Mouse (Mus musculus) thymus, adult 2 months (tissue): Measurements from ENCODE around the gene Dab1. TPM values are rescaled to one million over a fixed set of nuclear protein-coding genes. Genes with fewer than 3 reads are reported as not detected.

Source experiments
- DNase-seq: peaks from one replicate; pipeline ENCODE4 v3.0.0; 2021
- H3K27ac ChIP-seq: fragments of 200-500 bp; 2 replicates; pipeline ENCODE4 v1.5.1; 2012; ENCODE audit warnings: low read length, control low read depth; ENCODE audit not compliant: control insufficient read depth, insufficient read depth
- H3K27me3 ChIP-seq: fragments of 200-500 bp; 2 replicates; pipeline ENCODE4 v1.6.1; 2012; ENCODE audit warnings: mild to moderate bottlenecking, low read length, moderate library complexity, mixed read lengths; ENCODE audit not compliant: control insufficient read depth, insufficient read depth
- H3K36me3 ChIP-seq: fragments of 200-500 bp; 2 replicates; pipeline ENCODE4 v1.6.1; 2012; ENCODE audit warnings: mild to moderate bottlenecking, low read length, moderate library complexity; ENCODE audit not compliant: control insufficient read depth, insufficient read depth
- H3K4me1 ChIP-seq: fragments of 200-500 bp; replicated peaks from 2 replicates; pipeline ENCODE4 v1.6.1; 2012; ENCODE audit warnings: low read length; ENCODE audit not compliant: control insufficient read depth, insufficient read depth
- H3K4me3 ChIP-seq: fragments of 200-500 bp; 2 replicates; pipeline ENCODE4 v1.5.1; 2012; ENCODE audit warnings: mild to moderate bottlenecking, low read length, control low read depth, moderate library complexity; ENCODE audit not compliant: control insufficient read depth, insufficient read depth
- CTCF ChIP-seq: fragments of 200-500 bp; IDR thresholded peaks from 2 replicates; pipeline ENCODE4 v1.5.1; 2012; ENCODE audit warnings: mild to moderate bottlenecking, control low read depth, low read length, moderate library complexity, borderline replicate concordance; ENCODE audit not compliant: control insufficient read depth, poor library complexity, insufficient read depth; ENCODE audit errors: extremely low read depth
- POLR2A ChIP-seq: fragments of 200-500 bp; IDR thresholded peaks from 2 replicates; pipeline ENCODE4 v1.6.1; 2012; ENCODE audit warnings: mild to moderate bottlenecking, low read length, control low read depth, moderate library complexity; ENCODE audit not compliant: control insufficient read depth, poor library complexity, insufficient read depth; ENCODE audit errors: extremely low read depth
- WGBS: fragments of 180-500 bp; shearing (Covaris S2); methylation state at CpG from one replicate; pipeline ENCODE4 v1.1.7; 2018; 5-methylcytosine and 5-hydroxymethylcytosine counted together
- polyA plus RNA-seq: library from polyadenylated mRNA; depleted of rRNA; stranded (reverse); fragments of >200 nt; gene quantifications from 2 replicates; pipeline ENCODE4 v1.2.3, GENCODE M21; 2012

Gene Dab1
- polyA plus RNA-seq, 1 experiment, result 0.28 TPM

GRCm38 (mm10) chr4:104644357-104644630 is 1025.1 kb downstream of the Dab1 start:
- WGBS, result 87% methylated on average over 3 of the region's 3 CpGs
- Histone ChIP-seq H3K27ac (no peak overlapping the region), H3K4me3 (no peak overlapping the region), H3K4me1 (no peaks in the 10 kb centered on the region), H3K27me3 (no peaks in the 10 kb centered on the region), H3K36me3 (no peaks in the 10 kb centered on the region)
- DNase-seq, result no peak
- TF ChIP-seq POLR2A (no peak), CTCF (no peak)

- Histone ChIP-seq H3K36me3 (no peaks in the 10 kb centered on the region), H3K27ac (no peak overlapping the region), H3K4me1 (no peaks in the 10 kb centered on the region), H3K27me3 (no peaks in the 10 kb centered on the region), H3K4me3 (no peak overlapping the region)
- over 99% methylated on average over 4 of the region's 4 CpGs for WGBS
- TF ChIP-seq POLR2A, result no peak
- TF ChIP-seq CTCF, result no peak
- DNase-seq, result no peak
Observed at GRCm38 (mm10) chr4:104644862-104645261, 1025.7 kb downstream of the Dab1 start.

- H3K36me3 ChIP-seq, result no peaks in the 10 kb centered on the region
- no peaks in the 10 kb centered on the region for H3K27me3 ChIP-seq
- no peak overlapping the region for H3K4me3 ChIP-seq
- WGBS, result 85% methylated on average over 6 of the region's 6 CpGs
- TF ChIP-seq POLR2A, result no peak
- TF ChIP-seq CTCF, result no peak
- no peak overlapping the region for H3K27ac ChIP-seq
- DNase-seq, result no peak
- no peaks in the 10 kb centered on the region for H3K4me1 ChIP-seq
Observed at GRCm38 (mm10) chr4:104651761-104652160, 1032.6 kb downstream of the Dab1 start.

GRCm38 (mm10) chr4:104656728-104657127 is 1037.6 kb downstream of the Dab1 start:
- Histone ChIP-seq H3K36me3 (no peaks in the 10 kb centered on the region), H3K27ac (no peak overlapping the region), H3K4me3 (no peak overlapping the region), H3K27me3 (no peaks in the 10 kb centered on the region), H3K4me1 (no peaks in the 10 kb centered on the region)
- 92% methylated on average over 7 of the region's 7 CpGs for WGBS
- TF ChIP-seq POLR2A (no peak), CTCF (no peak)
- no peak for DNase-seq

DNA sequence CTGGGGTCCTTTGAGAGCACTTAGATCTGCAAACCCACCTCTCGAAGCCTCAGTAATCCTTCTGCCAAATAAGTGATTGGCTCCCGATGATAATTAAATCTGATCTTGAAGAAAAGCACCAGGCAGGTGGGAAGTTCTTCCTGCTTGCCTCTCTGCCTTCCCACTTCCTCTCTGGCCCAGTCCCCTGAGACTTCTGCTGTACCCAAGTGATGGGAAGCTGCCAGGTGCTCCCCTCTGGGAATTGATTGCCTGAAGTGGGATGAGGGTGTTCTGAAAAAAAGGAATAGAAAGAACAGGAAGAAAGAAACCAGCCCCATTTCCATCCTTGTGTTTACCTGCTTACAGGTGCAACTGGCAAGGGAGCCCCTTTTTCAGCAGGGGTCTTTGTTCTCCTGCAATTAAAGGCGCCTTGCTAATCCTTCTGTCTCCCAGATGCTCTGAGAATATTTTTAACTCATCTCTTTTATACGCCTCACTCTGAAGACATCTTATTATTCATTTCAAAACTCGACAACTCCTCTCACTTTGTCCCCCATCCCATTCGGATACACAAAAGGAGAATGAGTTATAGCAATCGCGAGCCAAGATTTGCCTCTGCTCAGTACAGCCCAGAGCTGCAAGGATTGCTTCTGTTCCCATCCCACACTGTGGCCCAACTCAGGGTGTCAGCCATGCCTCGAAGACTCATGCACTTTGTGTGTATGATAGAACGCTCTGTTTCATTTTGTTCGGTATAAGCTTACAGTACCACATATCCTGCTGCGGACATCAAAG is 1043.9 kb downstream of the Dab1 start:
- Histone ChIP-seq H3K27me3 (no peaks in the 10 kb centered on the region), H3K27ac (no peak overlapping the region), H3K4me1 (no peaks in the 10 kb centered on the region), H3K36me3 (no peaks in the 10 kb centered on the region), H3K4me3 (no peak overlapping the region)
- WGBS, result 84% methylated on average over 12 of the region's 12 CpGs
- no peak for DNase-seq
- TF ChIP-seq POLR2A (no peak), CTCF (no peak)

DNA sequence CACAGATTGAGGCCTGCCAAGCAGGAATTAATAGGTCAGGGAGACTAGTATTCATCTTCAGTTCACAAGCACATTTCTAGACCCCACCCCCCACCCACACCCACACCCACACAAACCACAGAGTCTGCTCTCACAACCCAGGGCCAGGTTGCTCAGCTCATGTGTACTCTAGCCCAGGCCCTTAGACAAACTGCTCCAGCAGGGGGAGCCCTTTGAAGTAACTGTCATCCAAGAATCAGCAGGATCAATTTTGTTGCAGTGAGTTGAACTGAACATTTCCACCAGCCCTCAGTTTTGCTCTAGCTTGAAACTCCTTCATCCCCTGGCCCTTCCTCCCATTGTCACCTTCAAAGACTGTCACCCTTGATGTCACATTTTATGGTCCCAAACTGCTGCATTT is 1046.4 kb downstream of the Dab1 start:
- H3K4me1 ChIP-seq, result no peaks in the 10 kb centered on the region
- no peak overlapping the region for H3K27ac ChIP-seq
- no peaks in the 10 kb centered on the region for H3K36me3 ChIP-seq
- DNase-seq, result no peak
- H3K27me3 ChIP-seq, result no peaks in the 10 kb centered on the region
- no peak for TF ChIP-seq POLR2A
- TF ChIP-seq CTCF, result no peak
- H3K4me3 ChIP-seq, result no peak overlapping the region
